Mouse (Mus musculus): ENCODE measurements around the gene Cpt1c. TPM values are rescaled to one million over a fixed set of nuclear protein-coding genes. Genes with fewer than 3 reads are reported as not detected.
A peak's percentile ranks its signal among the peaks of the same experiment; 100 is the strongest.
"Not testable (repeated sequence)": the region's sequence is repeated elsewhere in the genome, so short reads cannot be mapped to it uniquely, and the experiment has no call there.

Gene Cpt1c
- 47.0 and 56.0 TPM in 2 replicates for polyA plus RNA-seq (2015; fragmentation: Nextera tagmentation; extraction: Ambion mirVana)

DNA sequence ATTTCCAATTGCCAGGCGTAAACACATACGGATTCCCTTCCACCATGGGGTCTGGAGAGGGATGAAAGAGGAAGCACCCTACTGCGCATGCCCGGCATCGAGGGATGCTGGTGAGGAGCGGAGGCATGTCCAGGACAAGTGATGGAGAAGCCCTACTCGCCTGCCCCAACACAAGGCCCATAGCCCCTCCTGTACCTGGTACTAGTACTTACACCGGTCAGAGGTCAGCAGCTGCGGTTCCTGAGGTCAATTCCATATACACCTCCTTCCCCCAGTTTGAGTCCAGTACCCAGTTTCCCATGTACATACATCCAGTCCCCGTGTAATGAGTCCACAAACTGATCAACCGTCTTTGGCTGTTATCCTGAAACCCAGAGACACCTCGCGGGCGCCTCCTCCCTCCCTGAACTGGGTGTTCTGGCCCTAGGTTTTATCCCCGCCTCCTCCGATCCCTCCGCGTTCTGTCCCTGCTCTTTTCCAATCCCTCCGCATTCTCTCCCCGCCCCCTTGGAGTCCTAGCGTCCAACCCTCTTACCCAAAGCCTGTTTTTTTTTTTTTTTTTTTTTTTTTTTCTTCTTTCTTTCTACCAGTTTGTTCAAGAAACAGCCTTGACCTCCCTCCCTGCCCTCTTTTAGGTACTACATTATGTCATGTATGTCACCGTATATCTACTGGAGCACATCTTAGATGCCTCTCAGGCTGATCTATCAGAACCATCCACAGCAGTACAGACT, at the start of gene Cpt1c:
Cpt1c (minus strand) TSS at position 469 of the 734 bp plus-strand sequence.
- Histone ChIP-seq H3K4me1 (replicated peaks) (peaks cover 48% of the 10 kb centered on the region), H3K27ac (peak within 1 kb of the TSS; percentile 97), H3K4me3 (replicated peaks) (peak within 1 kb of the TSS; percentile 58), H3K4me2 (replicated peaks) (peak within 1 kb of the TSS; percentile 93), H3K27me3 (no peaks in the 10 kb centered on the region), H3K9me3 (no peaks in the 10 kb centered on the region), H3K9ac (replicated peaks) (peak within 1 kb of the TSS; percentile 77), H3K36me3 (peaks cover 44% of the 10 kb centered on the region)
- under 1% methylated on average over 22 of the region's 22 CpGs for WGBS
- peak; percentile 65 for ATAC-seq

DNA sequence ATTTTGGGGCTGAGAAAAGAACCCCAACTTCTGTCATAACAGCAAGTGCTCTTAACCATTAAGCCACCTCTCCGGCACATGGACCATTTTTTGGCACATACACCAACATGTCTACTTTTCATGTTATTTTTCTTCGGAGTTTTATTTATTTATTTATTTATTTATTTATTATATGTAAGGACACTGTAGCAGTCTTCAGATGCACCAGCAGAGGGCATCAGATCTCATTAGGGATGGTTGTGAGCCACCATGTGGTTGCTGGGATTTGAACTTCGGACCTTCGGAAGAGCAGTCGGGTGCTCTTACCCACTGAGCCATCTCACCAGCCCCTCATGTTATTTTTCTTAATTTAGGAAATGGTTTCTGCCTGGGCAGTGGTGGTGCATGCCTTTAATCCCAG, 49.1 kb upstream of the Cpt1c start:
- not testable (repeated sequence) for H3K9ac ChIP-seq (replicated peaks); H3K27ac ChIP-seq; ATAC-seq; H3K4me2 ChIP-seq (replicated peaks); H3K9me3 ChIP-seq; H3K4me3 ChIP-seq (replicated peaks); H3K27me3 ChIP-seq
- Histone ChIP-seq H3K4me1 (replicated peaks) (peaks cover 13% of the 10 kb centered on the region), H3K36me3 (peaks cover 22% of the 10 kb centered on the region)
- WGBS = 82% methylated on average over 5 of the region's 5 CpGs

DNA sequence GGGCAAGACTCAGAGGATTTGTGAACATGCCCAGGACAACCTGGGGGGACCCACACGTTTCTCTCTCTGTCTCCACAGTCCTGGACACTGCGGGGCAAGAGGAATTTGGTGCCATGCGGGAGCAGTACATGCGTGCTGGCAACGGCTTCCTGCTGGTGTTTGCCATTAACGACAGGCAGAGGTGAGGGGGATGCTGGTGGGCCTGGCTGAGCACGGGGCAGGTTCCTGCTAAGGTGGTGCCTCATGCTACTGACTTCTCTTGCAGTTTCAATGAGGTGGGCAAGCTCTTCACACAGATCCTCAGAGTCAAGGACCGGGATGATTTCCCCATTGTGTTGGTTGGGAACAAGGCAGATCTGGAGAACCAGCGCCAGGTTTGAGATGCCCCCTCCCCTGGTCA, 45.6 kb upstream of the Cpt1c start:
- no peaks in the 10 kb centered on the region for H3K9me3 ChIP-seq
- no peak overlapping the region for H3K4me3 ChIP-seq (replicated peaks)
- no peak overlapping the region for H3K4me2 ChIP-seq (replicated peaks)
- H3K27ac ChIP-seq = no peak overlapping the region
- H3K9ac ChIP-seq (replicated peaks) = no peak overlapping the region
- peaks cover 21% of the 10 kb centered on the region for H3K4me1 ChIP-seq (replicated peaks)
- no peak for ATAC-seq
- peaks cover 7% of the 10 kb centered on the region; the same call in 1 of the 2 replicates for H3K27me3 ChIP-seq
- WGBS = 81% methylated on average over 9 of the region's 9 CpGs
- H3K36me3 ChIP-seq = no peaks in the 10 kb centered on the region

DNA sequence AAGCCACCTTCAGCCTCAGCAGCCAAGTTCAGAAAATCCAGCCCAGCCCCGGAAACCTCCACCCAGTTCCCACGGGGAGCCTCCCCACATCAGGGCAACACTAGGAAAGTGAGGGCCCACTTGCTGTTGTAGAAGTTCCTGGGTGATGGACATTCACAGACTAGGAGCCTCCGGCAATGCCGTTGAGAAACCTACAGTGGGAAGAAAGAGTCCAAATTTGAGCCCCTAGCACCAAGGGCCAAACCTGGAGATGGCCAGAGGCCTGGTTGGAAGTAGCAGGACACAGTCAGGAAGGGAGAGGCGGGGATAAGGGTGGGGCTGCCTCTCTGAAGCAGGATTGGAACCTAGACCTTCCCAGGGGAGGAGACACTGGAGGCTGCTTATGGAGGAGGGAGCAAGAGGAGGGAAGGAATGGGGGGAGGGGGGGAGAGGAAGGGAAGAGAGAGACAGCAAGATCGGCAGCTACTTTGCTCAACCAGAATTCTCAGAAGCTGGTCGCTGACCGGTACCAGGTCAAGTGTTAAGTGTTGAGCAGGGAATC, 44.5 kb upstream of the Cpt1c start:
- Histone ChIP-seq H3K27me3 (peaks cover 7% of the 10 kb centered on the region; the same call in 1 of the 2 replicates), H3K36me3 (no peaks in the 10 kb centered on the region), H3K27ac (no peak overlapping the region), H3K9me3 (no peaks in the 10 kb centered on the region), H3K4me3 (replicated peaks) (no peak overlapping the region), H3K4me1 (replicated peaks) (peaks cover 32% of the 10 kb centered on the region), H3K9ac (replicated peaks) (no peak overlapping the region), H3K4me2 (replicated peaks) (peak overlapping the region; percentile 76; the same call in 1 of the 2 replicates)
- 40% methylated on average over 8 of the region's 8 CpGs for whole genome bisulfite sequencing
- no peak for ATAC-seq

DNA sequence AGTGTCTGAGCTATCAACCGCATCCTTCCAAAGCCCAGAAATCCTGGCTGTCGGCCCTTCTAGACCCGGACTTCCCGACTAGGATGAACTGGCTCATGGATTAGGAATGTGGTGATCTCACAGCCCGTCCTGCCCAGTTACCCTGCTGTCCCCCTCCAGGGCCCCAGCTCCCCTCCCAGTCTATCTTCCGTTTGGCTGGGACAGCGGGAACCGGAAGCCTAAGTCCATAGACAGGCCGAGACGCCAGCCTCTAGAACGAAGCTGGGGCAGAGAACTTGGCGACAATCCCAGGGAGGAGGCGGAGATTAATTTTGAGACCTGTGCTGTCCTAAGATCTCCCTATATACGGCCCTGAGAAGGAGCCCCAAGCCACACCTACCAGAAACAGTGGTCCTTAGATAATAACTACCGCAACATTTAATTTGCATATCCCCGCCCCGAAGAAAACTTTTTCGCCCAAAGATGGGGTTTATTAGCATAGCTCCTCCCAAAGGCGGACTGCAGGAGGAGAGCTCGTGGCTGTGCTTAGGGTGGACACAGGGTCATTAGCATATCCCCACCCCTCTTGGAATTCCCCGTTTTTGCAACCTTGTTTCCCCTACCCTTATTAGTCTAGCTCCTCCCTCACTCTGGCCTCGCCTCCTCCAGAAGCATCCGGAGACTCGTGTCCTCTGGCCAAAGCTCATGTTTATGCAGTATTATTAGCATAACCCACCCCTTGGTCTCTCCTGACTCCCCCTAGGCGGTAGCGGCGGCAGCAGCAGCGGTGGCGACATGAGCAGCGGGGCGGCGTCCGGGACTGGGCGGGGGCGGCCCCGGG, 42.8 kb upstream of the Cpt1c start, which contains the start of gene Rras:
Rras (plus strand) TSS at position 720 of the 820 bp plus-strand sequence.
- Histone ChIP-seq H3K4me1 (replicated peaks) (peaks cover 42% of the 10 kb centered on the region), H3K4me2 (replicated peaks) (peak within 1 kb of the TSS; percentile 76), H3K27me3 (peaks cover 7% of the 10 kb centered on the region; the same call in 1 of the 2 replicates), H3K4me3 (replicated peaks) (peak within 1 kb of the TSS; percentile 95), H3K9ac (replicated peaks) (peak within 1 kb of the TSS; percentile 71), H3K27ac (peak within 1 kb of the TSS; percentile 80), H3K9me3 (no peaks in the 10 kb centered on the region), H3K36me3 (peaks cover 16% of the 10 kb centered on the region)
- ATAC-seq = peak; percentile 85
- 0% methylated on average over 36 of the region's 36 CpGs for WGBS

DNA sequence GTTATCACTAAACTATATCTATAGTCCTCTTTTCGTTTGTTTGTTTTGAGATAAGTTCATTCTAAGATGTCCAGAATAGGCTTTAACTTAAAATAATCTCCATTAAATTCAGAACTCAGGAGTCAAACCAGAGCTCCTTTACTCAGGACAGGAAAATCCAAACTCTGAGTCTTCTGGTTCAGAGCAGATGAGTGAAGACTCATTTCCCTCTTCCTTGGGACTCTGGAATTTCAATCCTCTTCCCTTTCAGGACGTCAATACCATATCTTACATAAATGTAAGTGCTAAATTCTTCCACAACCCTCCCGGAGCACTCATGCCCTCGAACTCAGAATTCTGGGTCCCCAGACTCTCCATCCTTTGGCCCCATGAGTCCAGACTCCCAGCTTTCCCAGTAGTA, 42.1 kb upstream of the Cpt1c start:
- Histone ChIP-seq H3K27me3 (peaks cover 7% of the 10 kb centered on the region; the same call in 1 of the 2 replicates), H3K36me3 (peaks cover 23% of the 10 kb centered on the region), H3K4me3 (replicated peaks) (peak overlapping the region; percentile 95), H3K27ac (peak overlapping the region; percentile 80), H3K4me2 (replicated peaks) (peak overlapping the region; percentile 76), H3K4me1 (replicated peaks) (peaks cover 42% of the 10 kb centered on the region), H3K9ac (replicated peaks) (peak overlapping the region; percentile 71), H3K9me3 (no peaks in the 10 kb centered on the region)
- ATAC-seq = no peak
- 5% methylated on average over 4 of the region's 4 CpGs for whole genome bisulfite sequencing

DNA sequence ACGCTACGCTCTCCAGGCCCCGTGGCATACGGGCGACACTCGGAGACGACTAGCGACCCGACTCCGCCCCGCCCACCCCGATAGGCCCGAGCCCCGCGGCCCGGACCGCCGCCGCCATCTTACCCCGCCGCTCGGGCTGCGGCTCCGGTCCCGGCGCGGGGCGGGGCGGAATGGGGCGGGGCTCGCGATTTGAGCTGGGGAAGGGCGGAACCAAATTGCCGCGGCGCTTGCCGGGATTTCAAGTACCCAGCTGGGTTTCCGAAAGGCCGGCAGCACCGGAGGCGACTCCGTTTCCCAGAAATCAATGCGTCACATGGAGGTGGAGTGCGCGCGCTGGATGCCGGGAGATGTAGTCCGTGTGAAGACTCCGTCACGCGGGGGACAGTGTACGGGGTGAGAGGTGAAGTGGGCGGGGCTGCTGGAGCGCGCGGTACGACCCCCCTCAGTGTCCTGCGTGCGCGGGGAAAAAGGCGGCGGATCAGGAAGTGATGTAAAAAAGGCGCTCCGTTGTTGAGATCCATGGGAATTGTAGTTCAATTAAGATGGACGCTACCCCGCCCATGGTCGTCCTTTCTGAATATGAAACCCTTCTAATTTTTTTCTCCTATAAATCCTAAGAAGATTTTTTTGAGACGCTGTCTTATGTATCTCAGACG, 41.4 kb upstream of the Cpt1c start, which contains the start of gene Scaf1:
Scaf1 (minus strand) TSS at position 407 of the 656 bp plus-strand sequence.
- Histone ChIP-seq H3K4me2 (replicated peaks) (peak within 1 kb of the TSS; percentile 89), H3K4me3 (replicated peaks) (peak within 1 kb of the TSS; percentile 95), H3K9ac (replicated peaks) (peak within 1 kb of the TSS; percentile 93), H3K4me1 (replicated peaks) (peaks cover 42% of the 10 kb centered on the region), H3K9me3 (no peaks in the 10 kb centered on the region), H3K27ac (peak within 1 kb of the TSS; percentile 80), H3K36me3 (peaks cover 29% of the 10 kb centered on the region), H3K27me3 (peaks cover 7% of the 10 kb centered on the region; the same call in 1 of the 2 replicates)
- under 1% methylated on average over 66 of the region's 69 CpGs for WGBS
- peak; percentile 92 for ATAC-seq

DNA sequence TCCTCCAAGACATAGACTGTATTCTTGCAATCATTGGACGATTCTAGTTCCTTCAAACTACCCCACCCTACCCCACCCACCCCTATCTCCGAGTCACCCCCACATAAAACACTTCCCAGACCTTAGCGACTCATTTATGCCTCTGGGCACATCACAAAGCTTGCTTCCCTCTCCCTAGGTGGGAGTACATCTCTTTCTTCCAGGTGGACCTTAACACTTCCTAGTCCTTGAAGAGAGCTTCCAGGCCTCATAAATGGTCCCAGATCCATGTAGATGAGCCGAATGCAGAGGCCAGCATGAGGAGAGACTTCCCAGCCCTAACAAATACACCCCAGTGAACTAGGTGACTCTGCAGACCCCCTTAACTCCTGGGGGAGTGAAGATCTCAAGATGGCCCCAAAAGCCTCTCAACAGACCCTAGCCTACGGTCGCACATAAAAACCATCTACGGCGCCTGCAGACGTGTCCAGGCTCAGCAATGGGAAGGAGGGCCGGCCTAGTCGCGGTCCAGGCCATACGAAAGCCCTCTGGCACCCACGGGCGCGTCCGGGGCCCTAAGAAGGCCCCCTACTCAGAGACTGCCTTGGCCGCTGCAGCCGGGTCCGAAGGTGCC, 40.8 kb upstream of the Cpt1c start:
- peak overlapping the region; percentile 79 for H3K27ac ChIP-seq
- H3K4me3 ChIP-seq (replicated peaks) = peak overlapping the region; percentile 95
- H3K9ac ChIP-seq (replicated peaks) = peak overlapping the region; percentile 93
- H3K4me1 ChIP-seq (replicated peaks) = peaks cover 42% of the 10 kb centered on the region
- H3K36me3 ChIP-seq = peaks cover 35% of the 10 kb centered on the region
- no peak for ATAC-seq
- peak overlapping the region; percentile 89 for H3K4me2 ChIP-seq (replicated peaks)
- no peaks in the 10 kb centered on the region for H3K9me3 ChIP-seq
- 3% methylated on average over 20 of the region's 20 CpGs for WGBS
- peaks cover 5% of the 10 kb centered on the region; the same call in 1 of the 2 replicates for H3K27me3 ChIP-seq

DNA sequence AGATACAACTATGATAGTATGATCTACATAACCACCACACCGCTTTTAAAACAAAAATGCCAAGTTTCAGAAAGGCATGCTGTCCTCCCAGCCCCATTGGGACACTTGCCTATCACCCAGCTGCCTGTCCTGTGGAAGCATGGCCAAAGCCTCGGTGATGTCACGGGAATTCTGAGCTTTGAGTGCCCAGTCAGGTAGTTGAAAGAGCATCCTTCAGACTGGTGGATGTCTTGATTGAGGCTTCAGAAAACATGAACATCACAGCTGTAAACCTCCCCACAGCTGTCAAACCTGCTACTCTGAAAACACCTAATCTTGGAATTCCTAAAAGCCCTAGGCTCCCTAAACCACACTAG, 39.4 kb upstream of the Cpt1c start:
- Histone ChIP-seq H3K9me3 (no peaks in the 10 kb centered on the region), H3K27me3 (no peaks in the 10 kb centered on the region), H3K4me1 (replicated peaks) (peaks cover 42% of the 10 kb centered on the region), H3K4me2 (replicated peaks) (peak overlapping the region; percentile 89), H3K36me3 (peaks cover 49% of the 10 kb centered on the region), H3K27ac (no peak overlapping the region), H3K4me3 (replicated peaks) (no peak overlapping the region), H3K9ac (replicated peaks) (peak overlapping the region; percentile 93; the same call in 1 of the 2 replicates)
- WGBS = 95% methylated on average over 3 of the region's 3 CpGs
- ATAC-seq = no peak

DNA sequence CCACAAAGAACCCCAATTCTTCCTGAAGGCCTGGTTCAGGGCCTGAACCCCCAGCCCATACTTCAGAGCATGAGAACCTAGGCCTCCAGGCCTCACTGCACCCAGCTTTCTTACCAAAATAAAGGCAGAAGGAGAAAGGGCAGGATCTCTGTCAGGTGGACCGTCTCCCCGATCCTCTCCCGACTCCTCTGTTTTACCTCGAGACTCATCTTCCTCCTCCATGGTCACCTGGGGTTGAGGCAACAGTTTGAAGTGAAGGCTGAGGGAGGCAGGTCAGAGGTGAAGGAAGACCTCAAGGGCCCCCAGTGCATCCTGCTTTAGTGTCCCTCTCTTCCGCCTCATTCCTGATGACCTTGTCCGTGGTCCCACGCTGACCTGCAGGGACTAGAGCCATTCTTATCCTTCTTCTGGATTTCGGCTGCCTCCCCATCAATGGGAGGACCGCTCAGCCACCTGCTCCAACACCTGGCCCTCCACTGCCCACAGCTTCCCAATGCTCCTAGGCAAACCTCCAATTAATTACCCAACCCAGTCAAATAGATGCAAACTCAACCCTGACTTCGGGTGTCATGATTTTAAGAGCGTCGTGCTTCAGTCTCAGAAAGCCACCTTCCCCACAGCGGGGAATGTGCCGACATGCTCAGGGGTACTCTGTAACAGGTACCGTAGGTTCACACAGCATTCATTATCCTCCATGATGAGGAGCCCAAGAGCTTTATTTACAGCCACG, 38.9 kb upstream of the Cpt1c start:
- no peak for ATAC-seq
- Histone ChIP-seq H3K9me3 (no peaks in the 10 kb centered on the region), H3K9ac (replicated peaks) (no peak overlapping the region; the same call in 1 of the 2 replicates), H3K27ac (no peak overlapping the region), H3K4me1 (replicated peaks) (peaks cover 42% of the 10 kb centered on the region), H3K27me3 (no peaks in the 10 kb centered on the region), H3K36me3 (peaks cover 54% of the 10 kb centered on the region), H3K4me2 (replicated peaks) (no peak overlapping the region), H3K4me3 (replicated peaks) (no peak overlapping the region)
- WGBS = 95% methylated on average over 16 of the region's 16 CpGs

Measured in midbrain, embryonic 13.5 days (tissue).